Mouse (Mus musculus) layer of hippocampus, adult 9-10 months (tissue): ENCODE results near the gene Nxn.
A peak's percentile ranks its signal among the peaks of the same experiment; 100 is the strongest.

Experiments used
- DNase-seq: peaks from one replicate; pipeline ENCODE4 v3.0.0; 2022; ENCODE audit warnings: low spot score

Nxn gene

DNA sequence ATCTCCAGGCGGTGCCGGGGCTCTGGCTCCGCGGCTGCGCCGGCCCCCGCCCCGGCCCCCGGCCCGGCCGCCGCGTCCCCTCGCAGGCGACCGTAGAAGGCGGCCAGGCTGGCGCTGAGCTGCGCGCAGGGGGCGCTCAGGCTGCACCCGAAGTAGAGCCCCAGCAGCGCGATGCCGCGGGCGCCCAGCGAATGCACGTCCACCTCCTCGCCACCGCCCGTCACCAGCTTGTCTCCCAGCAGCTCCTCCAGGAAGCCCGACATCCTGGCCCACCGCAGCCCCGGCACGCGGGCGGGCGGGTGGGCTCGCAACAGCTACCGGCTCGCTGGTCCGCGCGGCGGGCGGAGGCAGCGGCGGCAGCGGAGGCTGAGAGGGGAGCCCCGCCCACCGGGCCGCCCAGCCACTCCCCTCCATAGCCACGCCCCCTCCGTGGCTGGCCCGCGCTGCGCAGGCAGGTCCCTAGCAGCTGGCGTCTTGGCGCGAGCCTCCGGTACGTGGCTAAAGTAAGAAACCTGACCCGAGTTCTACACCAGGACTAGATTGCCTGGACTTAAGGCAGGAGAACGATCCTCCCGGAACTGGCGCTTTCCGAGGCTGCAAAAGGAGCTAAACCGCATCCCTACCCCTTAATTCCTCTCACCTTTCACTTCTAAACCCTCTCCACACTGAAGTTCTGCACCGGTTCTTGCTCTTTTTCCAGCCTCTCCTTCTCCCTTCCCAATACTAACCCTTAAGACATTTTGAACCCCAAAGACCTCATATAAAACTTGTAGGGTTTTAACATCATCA lies at the start of gene Nxn:
TSS of gene Nxn (minus strand) at position 343 of the 789 bp plus-strand sequence.
- DNase-seq: no peak

DNA sequence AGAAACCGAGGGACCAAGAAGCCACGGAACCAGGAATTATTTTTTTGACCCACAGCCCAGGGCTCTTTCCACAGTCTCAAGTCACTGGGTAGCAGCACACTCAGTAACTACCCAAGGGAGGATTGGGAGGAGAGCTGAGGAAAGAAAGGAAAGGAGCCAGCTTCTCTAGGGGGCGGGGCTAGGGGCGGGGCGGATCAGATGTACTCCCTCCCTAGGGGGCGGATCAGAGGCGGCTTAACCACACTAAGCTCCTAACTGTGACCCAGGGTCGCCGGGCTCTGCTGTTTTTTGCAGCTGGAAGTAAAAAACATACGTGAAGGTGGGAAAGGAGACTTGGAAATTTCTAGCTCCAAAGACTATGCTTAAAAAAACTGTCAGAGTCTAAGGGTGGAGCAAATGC lies 47.3 kb upstream of the Nxn start:
- DNase-seq: no peak

DNA sequence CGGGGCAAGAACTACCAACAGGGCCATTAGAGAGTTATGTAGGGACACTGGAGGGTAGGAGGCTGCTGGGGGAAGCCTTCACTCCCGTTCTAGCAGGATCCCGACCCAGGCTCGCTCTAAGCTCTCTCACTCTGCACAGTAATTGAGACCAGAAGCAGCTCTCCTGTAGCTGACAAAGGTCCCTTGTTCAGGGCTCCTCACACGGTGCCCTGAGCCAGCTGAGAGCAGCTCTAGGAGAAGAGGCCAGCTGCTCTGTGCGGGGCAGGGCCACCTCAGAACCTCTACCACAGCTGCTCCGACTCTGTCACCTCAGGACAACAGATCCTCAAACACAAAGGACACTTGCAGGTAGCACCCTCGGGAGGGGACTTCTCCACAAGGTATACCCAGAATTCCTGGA lies 46.5 kb upstream of the Nxn start:
- DNase-seq: no peak

DNA sequence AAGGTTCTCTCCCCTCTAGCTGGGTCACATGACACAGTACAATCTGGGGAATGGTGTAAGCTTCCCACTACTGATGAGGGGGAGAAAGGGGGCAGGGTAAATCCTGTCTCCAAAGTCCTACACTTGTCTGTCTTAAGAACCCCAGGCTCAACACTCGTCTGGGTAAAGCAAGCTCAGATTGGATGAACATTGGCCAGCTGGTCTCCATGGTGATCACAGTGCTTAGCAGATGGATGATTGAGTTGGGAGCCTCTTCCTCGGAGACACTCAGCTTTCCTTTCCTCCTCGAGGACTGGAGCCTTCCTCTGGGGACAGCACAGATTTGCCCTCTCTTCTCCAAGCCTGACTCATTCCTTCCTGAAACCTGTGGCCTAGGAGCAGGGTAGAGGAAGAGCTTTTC lies 40.7 kb upstream of the Nxn start:
- DNase-seq: no peak

DNA sequence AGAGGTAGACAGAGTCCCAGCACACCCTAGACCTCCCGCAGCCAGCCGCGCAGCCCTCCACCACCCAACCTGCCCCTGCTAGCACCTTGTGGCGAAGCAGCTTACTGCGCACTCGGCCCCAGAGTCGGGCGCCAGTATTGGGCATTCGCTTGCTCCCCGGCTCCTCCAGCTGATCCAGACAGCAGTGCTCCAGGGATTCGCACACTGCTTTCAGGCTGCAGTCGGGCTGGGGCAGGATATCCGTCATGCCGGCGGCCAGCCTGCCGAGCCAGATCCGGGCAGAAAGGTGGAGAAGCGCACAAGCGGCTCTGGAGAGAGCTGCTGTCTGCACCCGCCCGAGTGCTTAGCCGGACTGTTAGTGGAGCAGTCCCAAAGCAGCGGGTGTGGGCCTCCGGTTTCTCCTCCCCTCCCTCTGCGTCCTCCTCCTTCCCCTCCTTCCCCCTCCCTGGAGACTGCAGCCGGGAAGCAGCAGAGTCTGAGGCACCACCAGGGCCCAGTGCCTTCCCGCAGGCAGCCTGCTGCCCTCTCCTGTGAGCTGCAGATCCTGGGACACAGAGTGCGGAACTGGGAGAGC lies 38.0 kb upstream of the Nxn start:
- DNase-seq: no peak

DNA sequence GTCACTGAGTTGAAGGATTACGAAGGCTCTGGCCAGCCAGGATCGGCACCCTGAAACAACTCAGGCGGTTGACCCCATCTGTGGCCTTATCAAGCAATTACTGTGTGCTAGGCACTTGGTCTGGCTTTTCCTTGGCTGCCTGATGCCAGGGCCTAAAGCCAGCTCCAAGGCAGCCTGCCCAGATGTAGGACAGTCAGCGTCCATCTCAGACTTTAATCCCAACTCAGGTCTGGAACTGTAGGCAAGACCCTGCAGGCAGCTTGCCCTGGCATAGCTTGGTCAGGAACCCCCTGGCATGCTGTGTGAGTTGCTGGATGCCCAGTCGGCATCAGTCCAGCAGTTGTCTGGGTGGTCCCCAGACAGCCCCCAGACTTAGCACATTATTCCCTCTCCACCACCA lies 37.1 kb upstream of the Nxn start:
- no peak for DNase-seq

DNA sequence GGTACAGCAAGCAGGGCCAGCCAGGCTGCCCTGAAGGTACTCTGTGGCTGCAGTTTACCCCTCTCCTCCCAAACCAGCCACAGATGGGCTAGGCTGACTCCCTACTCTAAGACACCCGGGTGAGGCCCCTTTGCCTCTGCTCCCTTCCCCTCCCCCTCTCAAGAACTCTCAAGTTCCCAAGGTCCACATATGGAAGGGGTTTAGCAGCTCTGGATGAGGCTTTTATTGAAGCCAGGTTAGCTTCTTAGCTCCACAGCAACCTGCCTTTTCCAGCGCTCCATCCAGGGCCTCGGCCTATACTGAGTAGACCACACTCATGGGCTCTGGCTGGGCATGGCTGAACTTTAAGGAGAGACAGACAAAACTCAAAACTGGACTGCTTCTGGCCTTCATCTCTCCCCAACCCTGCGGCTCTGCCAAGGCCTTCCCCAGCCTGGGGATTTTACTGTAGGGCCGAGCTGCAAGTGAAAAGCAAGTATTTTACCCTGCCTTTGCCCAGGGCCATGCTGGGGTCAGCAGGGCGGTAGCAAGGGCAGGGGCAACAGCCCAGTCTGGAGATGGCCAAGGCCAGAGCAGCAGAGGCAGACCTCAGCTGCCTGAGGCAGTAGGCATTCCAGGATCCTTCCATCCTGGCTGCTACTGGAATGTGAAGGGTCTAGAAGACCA lies 31.2 kb upstream of the Nxn start:
- no peak for DNase-seq

DNA sequence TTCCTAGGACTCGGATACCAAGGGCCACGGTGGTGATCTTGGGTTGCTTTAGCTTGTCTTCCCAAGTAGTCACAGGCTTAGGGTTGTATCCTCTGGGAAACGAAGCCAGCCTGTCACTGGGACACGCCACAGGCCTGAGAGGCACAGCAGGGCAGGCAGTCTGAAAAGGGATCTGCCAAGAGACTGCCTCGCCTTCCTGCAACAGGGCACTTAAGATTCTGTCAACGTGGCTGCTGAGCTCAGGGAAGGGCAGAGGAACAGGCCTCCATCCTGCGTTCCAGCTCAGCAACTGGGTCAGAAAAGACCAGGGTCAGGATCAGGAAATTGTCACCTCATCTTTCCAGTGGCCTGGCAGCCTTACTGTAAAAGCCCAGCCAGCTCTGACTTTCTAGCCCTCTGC lies 30.6 kb upstream of the Nxn start:
- no peak for DNase-seq

DNA sequence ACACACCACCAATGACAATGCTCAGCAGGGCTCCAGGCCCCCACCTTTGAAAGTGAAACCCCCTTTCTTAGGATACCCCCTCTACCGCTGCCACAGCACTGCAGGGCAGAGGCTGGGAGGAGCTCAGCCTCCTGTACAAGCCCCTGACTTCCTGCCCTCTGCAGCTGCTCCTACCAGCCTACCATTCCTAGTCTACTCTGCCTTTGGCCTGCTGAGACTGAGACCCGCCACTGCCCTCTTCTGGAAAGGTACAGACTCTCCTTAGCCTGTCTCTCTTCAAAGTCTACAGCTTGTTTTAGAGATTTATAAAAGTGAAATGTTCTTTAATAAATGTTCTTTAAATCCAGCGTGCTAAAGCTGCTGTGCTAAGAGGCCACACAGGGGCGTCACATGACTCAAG lies 30.1 kb upstream of the Nxn start:
- DNase-seq: no peak

DNA sequence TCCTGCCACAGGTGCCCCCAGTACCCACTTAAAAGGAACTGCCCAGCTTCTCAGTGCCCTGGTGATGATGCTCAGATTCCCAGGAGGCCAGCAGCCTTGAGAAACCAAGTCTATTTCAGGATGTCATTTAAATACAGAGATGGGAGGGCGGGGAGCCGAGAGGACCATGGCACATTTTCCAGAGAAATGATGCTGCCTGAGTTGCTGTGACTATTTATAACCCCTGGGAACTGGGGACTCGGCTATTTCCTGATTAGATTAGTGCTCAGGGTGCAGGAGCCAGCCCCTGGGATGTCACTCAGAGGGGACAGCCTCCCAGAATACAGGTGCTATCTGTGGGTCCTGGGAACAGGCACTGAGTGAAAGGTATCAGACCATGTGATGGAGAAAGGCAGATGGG lies 28.8 kb upstream of the Nxn start:
- DNase-seq: no peak

DNA sequence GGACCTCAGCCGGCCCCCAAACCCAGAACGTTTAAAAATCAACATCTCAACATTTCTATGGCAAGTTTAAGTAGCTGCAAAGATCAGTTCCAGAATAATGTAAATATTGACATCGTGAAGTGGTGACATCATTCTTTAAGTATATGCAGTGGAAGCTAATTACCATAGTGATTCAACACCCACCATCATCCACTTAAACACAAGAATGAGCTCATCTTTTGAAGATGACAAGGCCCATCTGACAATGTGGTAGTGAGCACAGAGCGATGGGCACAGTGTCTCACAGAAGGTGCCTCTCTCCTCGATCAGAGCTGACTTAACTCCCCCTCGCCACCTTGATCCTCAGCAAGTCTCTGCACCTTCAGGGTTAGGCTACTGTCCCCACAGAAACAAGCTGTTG lies 26.8 kb upstream of the Nxn start:
- no peak for DNase-seq

DNA sequence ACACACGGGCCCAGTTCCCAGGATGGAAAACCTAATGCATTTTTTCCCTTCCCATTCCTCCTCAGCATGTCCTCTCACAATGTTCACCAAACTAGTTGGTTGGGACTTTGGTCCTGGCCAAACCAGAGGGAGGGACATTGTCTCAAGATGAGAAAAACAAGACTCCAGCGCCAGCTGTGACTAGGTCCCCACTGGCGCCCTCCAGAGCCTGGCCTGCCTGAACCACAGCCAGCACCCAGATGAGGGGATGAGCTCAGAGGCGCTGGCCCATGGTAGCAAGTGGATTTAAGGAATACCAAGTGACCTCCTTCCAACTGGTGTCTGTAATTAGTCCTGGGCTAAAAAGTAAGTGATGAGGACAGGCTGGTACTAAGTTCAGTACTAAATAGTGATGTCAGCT lies 22.0 kb upstream of the Nxn start:
- DNase-seq: no peak

DNA sequence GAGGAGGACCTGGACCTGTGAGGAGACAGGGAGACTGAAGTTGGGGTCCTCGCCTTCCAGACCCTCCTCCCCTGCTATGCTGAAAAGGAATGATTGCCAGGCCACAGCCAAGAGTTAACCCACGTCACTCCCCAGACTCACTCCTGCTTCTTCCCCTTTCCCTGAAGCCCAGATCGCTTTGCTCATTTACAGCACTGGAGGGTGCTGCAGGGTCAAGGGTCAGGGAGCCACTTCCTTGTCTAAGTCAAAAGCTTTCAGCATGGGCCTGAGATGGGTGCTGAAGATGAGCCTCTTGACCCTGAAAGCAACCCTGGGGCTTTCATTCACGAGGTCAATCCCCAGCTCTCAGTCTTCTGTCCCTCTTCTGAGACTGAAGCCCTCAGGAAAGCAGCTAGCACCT lies 20.2 kb upstream of the Nxn start:
- DNase-seq: no peak

DNA sequence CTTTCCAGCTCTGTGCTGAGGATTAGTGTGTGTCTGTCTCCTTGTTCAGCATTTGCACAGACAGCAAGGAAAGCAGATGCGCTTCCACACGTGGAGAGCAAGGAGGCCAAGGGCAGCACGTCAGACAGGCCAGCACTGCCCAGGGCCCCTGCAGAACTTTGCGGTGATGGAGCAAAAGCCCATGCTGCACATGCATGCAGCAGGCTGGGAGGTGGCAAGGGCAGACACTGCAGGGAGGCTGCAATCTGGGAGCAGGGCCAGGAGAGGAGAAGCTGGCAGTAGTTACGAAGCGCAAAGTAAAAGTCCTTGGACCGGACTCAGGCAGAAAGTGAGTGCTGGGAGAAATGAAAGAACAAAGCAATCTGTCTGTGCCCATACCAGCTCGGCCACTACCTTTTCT lies 19.5 kb upstream of the Nxn start:
- DNase-seq: no peak

DNA sequence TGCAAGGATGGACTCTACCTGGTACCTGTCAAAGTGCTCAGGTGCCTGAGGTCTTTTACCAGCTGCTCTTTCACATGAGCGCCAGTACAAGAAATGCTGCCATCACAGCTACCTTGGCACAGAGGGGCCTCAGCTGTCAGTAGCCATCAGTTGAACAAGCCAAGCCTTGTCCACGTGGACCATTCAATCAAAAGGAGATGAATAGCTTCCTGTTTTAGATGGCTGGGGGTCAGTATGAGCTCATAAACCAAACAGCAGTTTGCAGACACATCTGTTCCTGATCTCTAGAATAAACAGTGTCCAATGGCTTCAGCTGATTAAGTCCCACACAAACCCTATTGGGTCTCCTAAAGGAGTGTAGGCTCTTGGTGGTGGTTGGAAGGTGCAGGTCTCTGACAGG lies 17.0 kb upstream of the Nxn start:
- DNase-seq: no peak

DNA sequence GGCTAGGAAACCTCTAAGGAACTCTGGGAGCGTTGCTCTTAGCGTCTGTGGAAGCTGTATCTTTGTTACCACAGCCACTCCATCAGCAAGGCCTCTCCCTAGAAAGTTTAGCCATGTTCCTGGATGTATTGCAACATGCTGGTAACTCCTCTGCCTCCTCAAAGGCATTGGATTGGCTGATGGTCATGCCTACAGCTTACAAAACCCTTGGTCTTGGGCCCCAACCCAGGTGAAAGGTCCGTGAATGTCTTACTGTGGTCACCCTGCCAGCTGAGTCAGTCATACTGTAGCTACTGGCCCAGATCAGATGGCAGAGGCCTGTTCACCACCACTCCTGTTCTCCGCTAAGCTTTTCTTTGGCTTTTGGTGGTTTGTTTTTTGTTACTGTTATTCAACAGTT lies 16.1 kb upstream of the Nxn start:
- no peak for DNase-seq

DNA sequence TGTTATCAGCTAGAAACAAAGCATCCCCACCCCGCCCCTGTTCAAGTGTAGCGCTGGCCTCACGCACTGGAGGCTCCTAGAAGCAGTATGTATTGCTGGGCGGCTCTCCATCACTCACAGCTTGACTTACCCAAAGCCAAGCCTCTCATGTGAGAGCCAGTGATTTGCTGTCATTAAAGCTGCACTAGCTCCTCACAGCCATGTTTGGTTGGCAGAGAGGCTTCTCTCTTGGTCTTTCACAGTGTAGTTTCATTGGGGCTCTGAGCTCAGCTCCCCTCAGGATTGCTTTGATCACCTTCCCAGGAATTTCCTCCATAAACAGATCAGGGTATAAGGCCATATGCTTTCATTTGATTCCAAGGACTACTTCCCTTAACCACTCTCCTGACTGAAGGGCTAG lies 14.3 kb upstream of the Nxn start:
- no peak for DNase-seq

DNA sequence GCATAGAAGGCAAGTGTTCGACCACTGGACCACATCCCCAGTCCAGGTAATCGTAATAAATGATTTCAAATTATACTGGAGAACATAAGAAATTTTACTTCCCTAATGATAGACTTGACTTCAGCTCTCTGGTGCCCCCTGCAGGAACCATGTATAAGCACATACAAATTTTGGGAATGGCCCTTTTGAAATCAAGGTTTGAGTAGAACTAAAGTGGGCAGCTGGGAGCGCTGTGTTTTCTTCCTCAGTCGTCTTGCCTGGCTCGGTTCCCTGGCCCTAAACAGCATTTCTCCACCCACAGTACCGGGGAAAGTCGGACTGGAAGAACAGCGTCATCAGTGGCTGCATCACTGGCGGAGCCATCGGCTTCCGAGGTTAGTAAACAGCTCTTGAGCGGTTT lies 11.9 kb upstream of the Nxn start:
- no peak for DNase-seq

DNA sequence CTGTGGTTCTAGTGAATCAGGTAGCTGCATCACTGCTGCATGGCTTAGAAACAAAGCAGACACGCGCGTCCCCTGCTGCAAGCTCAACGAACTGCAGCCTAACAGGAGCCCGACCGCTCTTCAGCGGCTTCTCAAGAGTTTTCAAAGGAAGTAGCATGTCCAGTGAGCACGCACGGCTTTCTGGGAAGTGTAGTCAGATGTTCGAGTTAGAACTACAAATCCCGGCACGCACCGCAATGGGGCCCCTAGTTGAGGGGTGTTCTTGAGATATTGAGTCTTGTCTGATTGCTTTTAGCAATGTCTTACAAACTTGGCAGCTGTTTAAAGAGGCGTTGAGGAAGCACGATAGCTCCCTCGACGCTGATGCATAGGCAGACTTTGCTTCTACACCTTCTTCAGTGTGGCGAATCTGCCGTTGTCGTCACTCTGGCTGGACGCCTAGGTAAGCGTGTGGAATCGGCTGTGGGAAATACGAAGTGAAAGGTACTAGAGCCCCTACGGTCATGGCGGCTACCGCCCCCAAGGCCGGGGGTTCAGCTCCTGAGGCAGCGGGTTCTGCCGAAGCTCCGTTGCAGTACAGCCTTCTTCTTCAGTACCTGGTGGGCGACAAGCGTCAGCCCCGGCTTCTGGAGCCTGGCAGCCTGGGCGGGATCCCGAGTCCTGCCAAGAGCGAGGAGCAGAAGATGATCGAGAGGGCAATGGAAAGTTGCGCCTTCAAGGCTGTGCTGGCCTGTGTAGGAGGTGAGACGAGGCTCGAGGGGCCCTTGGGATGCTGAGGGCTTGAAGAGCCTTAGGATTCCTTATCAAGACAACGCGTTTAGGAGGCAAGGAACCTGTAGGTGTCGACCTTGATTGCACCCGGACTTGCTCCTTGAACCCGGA lies 8.0 kb upstream of the Nxn start, which contains the start of gene Timm22:
TSS of gene Timm22 (plus strand) at position 251 of the 882 bp plus-strand sequence.
- DNase-seq: peak; percentile 98

DNA sequence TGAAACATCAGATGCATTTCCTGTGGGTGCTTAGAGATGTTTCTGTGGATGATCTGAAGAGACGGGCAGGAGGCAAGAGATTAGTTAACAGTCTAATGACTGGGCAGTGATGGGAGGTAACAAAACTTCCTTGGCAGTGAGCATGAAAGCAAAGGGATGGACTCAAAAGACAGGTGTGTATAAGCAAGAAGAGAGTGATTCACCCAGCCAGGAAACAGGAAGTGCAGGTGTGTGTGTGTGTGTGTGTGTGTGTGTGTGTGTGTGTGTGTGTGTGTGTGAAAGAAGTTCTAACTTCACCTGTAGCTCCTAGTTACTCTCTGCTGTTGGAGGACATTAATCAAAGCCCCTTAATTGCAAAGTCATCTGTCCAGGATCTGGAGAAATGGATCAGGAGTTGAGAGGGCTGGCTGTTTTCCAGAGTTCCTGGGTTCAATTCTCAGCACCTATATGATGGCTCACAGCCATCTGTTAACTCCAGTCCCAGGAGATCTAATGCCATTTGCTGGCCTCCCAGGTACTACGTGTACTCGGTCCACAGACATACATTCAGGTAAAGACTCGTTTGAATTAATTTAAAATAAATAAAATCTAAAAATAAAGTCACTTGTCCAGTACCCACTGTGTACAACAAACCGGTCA lies 6.8 kb upstream of the Nxn start:
- no peak for DNase-seq

DNA sequence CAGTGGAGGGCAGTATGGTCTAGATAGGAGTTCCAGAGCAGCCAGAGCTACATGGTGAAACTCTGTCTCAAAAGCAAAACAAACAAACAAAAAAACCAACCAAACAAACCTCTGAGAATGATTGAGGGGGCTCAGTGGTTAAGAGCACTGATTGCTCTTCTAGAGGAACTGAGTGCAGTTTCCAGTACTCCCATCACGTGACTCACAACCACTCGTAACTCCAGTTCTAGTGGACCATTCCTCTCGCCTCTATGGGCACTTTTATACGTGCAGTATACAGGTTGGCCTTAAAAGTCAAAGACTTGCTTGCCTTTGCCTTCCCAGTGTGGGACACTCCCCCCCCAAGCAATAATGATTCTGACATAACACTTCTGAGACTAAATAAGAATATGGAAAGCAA lies 6.2 kb upstream of the Nxn start:
- DNase-seq: no peak

DNA sequence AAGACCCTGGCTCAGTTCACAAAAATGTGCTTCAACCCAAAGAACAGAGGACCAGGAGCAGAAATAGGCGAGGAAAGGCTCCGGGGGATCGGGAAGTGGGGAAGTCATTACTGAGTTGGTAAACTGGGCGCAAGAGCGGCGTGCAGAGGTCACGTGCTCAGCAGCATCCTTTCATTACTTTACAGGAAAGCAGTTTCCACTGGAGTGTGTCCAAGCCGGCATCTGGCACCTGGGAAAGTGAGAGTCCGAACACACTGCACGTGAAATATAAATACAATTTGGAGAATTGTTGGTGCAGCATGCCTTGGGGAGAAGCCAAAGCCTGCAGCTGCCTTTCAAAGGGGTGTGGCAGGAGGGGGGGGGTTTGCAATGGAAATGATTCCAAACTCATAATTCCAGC lies 2.5 kb upstream of the Nxn start:
- DNase-seq: no peak
